Comparison of ENCODE assay signal across 9 mouse cellular contexts in the genomic region with DNA sequence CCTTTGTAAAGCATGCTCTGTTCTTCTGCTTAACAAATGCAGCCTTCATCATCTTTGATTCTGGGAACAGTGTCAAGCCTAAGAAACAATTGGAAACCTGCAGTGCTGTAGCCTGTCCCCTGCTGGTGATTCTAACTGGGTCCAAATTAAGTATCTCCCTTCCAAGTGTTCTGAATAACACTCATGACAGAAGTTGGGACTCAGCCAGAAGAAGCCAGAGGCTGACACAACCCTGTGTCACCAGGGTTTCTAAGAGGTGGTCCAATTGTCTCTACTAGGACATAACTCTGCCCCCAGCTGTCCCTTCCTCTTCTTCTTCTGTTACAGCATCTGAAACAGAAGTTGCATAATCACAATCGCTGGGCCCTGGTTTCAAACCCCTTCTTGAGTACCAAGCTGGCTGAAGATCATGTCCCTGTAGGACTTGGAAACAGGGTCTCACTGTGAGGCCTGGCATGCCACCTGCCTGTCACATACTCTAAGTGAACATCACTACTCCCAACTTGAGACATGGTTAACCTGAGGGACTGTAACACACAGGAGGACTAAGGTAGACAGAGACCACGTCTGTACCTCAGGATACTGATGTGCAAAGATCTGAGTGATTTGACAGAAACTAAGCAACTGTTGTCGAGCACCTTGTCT.
DNase-seq lines count a peak whose midpoint lies in the region; ATAC-seq and TF ChIP-seq lines count a peak whose summit lies in the region.
"Had no signal": no experiment of that assay in that cellular context is flagged by ENCODE, and none has a peak within 500 bp of the region (broad histone marks: within the 10 kb centered on the region; RNA-seq: fewer than 3 reads in every experiment).

No protein-coding gene starts in this region.

- no peak for DNase-seq in layer of hippocampus, adult 2 months (ENCODE audit: low spot score in 2 of 2)
- DNase-seq in layer of hippocampus, adult 8-10 months (ENCODE audit: low spot score in 2 of 2) = no peak
- peak; percentile 39 for DNase-seq in 3T3-L1 (ENCODE audit: low read depth, low spot score)
- DNase-seq in Muller cell, postnatal 12 days (ENCODE audit: inconsistent ontology term) = peak; percentile 86
- no peak for DNase-seq in right cerebral cortex, postnatal 25 days
- DNase-seq: kidney, adult 9 months had no signal

- H3K4me3 ChIP-seq in layer of hippocampus, adult 2 months = no peak overlapping the region
- H3K4me3 ChIP-seq: limb, embryonic 13.5 days had no signal

- peak; percentile 72 for TF ChIP-seq CTCF in layer of hippocampus, adult 2 months (conservative IDR thresholded peaks at IDR 0.05)

- peak; percentile 82 for ATAC-seq in common myeloid progenitor, adult 5-6 weeks (replicated peaks; ENCODE audit: low read depth, poor library complexity, severe bottlenecking)
- ATAC-seq in CD4-positive, CD25-positive, alpha-beta regulatory T cell, adult 4 months = no peak

- peak overlapping the region; percentile 72 for H3K27ac ChIP-seq in layer of hippocampus, adult 2 months
- H3K27ac ChIP-seq: limb, embryonic 13.5 days had no signal

Comparison
In these comparisons a context has a peak if more than half of its experiments do, and no peak if none do; other contexts are left out.
1. DNase-seq: peak in 3T3-L1 (single experiment) and Muller cell, postnatal 12 days (single experiment); none in layer of hippocampus, adult 2 months (0 of 2), layer of hippocampus, adult 8-10 months (0 of 2) and right cerebral cortex, postnatal 25 days (single experiment).